Mouse (Mus musculus): ENCODE data around the gene Ddx39b. TPM values are rescaled to one million over a fixed set of nuclear protein-coding genes. Genes with fewer than 3 reads are reported as not detected.

The Ddx39b gene
- total RNA-seq, 2 experiments from 2014 or later, result 195 to 213 TPM

Small RNA genes lying within 50 kb of the gene (microRNA-seq; reads per million reads assigned to microRNA genes)
- 0 reads per million in 2 experiments for gene Mir6973a (ENCODE audit: borderline number of aligned reads in 2 of 2)
- gene Mir6974 (ENCODE audit: borderline number of aligned reads in 2 of 2), result 0 reads per million in 2 experiments
- 0 reads per million in 2 experiments for gene Mir6975 (ENCODE audit: borderline number of aligned reads in 2 of 2)
- 0.47 to 0.61 reads per million in 2 experiments for gene Mir8094 (ENCODE audit: borderline number of aligned reads in 2 of 2)

Other genes with a start within 250 kb of the Ddx39b start
- gene Vars, start 240.8 kb upstream of the Ddx39b start, total RNA-seq (2021), result 10 to 100 TPM; 49.8 to 64.8 TPM
- gene Vwa7, start 225.2 kb upstream of the Ddx39b start, total RNA-seq (2021), result under 1 TPM; 0.50 to 0.61 TPM
- gene Sapcd1, start 213.7 kb upstream of the Ddx39b start, total RNA-seq (2021), result under 1 TPM in 1 of 2 experiments, not detected in 1; 0.51 TPM
- 1 to 10 TPM; 1.1 to 1.3 TPM for gene Msh5, start 195.0 kb upstream of the Ddx39b start, total RNA-seq (2021)
- 10 to 100 TPM; 71.9 to 92.9 TPM for gene Clic1, start 191.8 kb upstream of the Ddx39b start, total RNA-seq (2021)
- gene Ddah2, start 182.7 kb upstream of the Ddx39b start, total RNA-seq (2021), result 10 to 100 TPM in 1 of 2 experiments, 1 to 10 TPM in 1; 9.1 to 17.0 TPM
- gene Ly6g6c, start 176.4 kb upstream of the Ddx39b start, total RNA-seq (2021), result not detected
- under 1 TPM; 0.13 to 0.22 TPM for gene Mpig6b, start 175.6 kb upstream of the Ddx39b start, total RNA-seq (2021)
- gene Ly6g6e, start 164.8 kb upstream of the Ddx39b start, total RNA-seq (2021), result not detected
- not detected for gene Ly6g6d, start 163.7 kb upstream of the Ddx39b start, total RNA-seq (2021)
- not detected for gene Ly6g6f, start 156.1 kb upstream of the Ddx39b start, total RNA-seq (2021)
- gene Abhd16a, start 152.5 kb upstream of the Ddx39b start, total RNA-seq (2021), result 10 to 100 TPM; 75.0 to 88.2 TPM
- not detected for gene Ly6g5c, start 133.5 kb upstream of the Ddx39b start, total RNA-seq (2021)
- gene Ly6g5b, start 126.3 kb upstream of the Ddx39b start, total RNA-seq (2021), result under 1 TPM; 0.33 to 0.67 TPM
- gene Gpank1, start 120.3 kb upstream of the Ddx39b start, total RNA-seq (2021), result 10 to 100 TPM; 14.8 to 16.2 TPM
- gene Csnk2b, start 119.7 kb upstream of the Ddx39b start, total RNA-seq (2021), result 100 to 1,000 TPM; 192 to 217 TPM
- gene D17H6S53E, start 115.4 kb upstream of the Ddx39b start, total RNA-seq (2021), result 10 to 100 TPM; 28.8 to 34.6 TPM
- not detected for gene Apom, start 109.7 kb upstream of the Ddx39b start, total RNA-seq (2021)
- 100 to 1,000 TPM; 307 to 394 TPM for gene Bag6, start 106.6 kb upstream of the Ddx39b start, total RNA-seq (2021)
- gene Prrc2a, start 76.8 kb upstream of the Ddx39b start, total RNA-seq (2021), result 100 to 1,000 TPM; 214 to 251 TPM
- 10 to 100 TPM in 1 of 2 experiments, 1 to 10 TPM in 1; 6.1 to 11.2 TPM for gene Aif1, start 65.7 kb upstream of the Ddx39b start, total RNA-seq (2021)
- 1 to 10 TPM; 3.5 to 4.1 TPM for gene Lst1, start 53.3 kb upstream of the Ddx39b start, total RNA-seq (2021)
- 1 to 10 TPM; 2.0 to 6.5 TPM for gene Ltb, start 47.3 kb upstream of the Ddx39b start, total RNA-seq (2021)
- gene Tnf, start 39.7 kb upstream of the Ddx39b start, total RNA-seq (2021), result under 1 TPM; 0.36 to 0.83 TPM
- not detected for gene Lta, start 36.4 kb upstream of the Ddx39b start, total RNA-seq (2021)
- not detected for gene Gm16181, start 20.9 kb upstream of the Ddx39b start, total RNA-seq (2021)
- gene Atp6v1g2, start 8.1 kb upstream of the Ddx39b start, total RNA-seq (2021), result 1 to 10 TPM; 4.7 to 5.3 TPM
- 10 to 100 TPM; 12.4 to 15.3 TPM for gene Nfkbil1, start 6.0 kb upstream of the Ddx39b start, total RNA-seq (2021)
- gene H2-D1, start 21.0 kb downstream of the Ddx39b start, total RNA-seq (2021), result 100 to 1,000 TPM; 219 to 653 TPM
- gene H2-Q1, start 78.7 kb downstream of the Ddx39b start, total RNA-seq (2021), result 10 to 100 TPM in 1 of 2 experiments, 1 to 10 TPM in 1; 3.7 to 11.4 TPM
- 1 to 10 TPM; 2.3 to 5.4 TPM for gene H2-Q2, start 100.5 kb downstream of the Ddx39b start, total RNA-seq (2021)
- 10 to 100 TPM; 28.3 to 79.1 TPM for gene H2-Q4, start 137.9 kb downstream of the Ddx39b start, total RNA-seq (2021)
- gene H2-Q6, start 183.1 kb downstream of the Ddx39b start, total RNA-seq (2021), result 10 to 100 TPM in 1 of 2 experiments, 1 to 10 TPM in 1; 5.0 to 33.9 TPM
- 10 to 100 TPM in 1 of 2 experiments, 1 to 10 TPM in 1; 8.0 to 28.6 TPM for gene H2-Q7, start 197.4 kb downstream of the Ddx39b start, total RNA-seq (2021)
- gene H2-Q10, start 228.3 kb downstream of the Ddx39b start, total RNA-seq (2021), result 10 to 100 TPM; 11.3 to 19.5 TPM

Measured in adrenal gland, adult 18-20 months (tissue).